Mouse (Mus musculus) left cerebral cortex, postnatal 14 days (tissue): ENCODE results near the gene Phip. TPM values are rescaled to one million over a fixed set of nuclear protein-coding genes. Genes with fewer than 3 reads are reported as not detected.

Source experiments
- total RNA-seq, 2 experiments: library from RNA; stranded (reverse); gene quantifications; 2 replicates each; pipeline ENCODE4 v1.2.3; 2021

The Phip gene
- total RNA-seq, 2 experiments from 2014 or later: 62.1 to 71.9 TPM

Other genes starting within 250 kb of the Phip start
- 10 to 100 TPM; 21.3 to 24.9 TPM for gene Irak1bp1, start 146.0 kb downstream of the Phip start, total RNA-seq
- gene Hmgn3, start 171.2 kb upstream of the Phip start, total RNA-seq: 10 to 100 TPM; 97.0 to 97.7 TPM